Mouse (Mus musculus) layer of hippocampus, postnatal 10 days (tissue): Measurements from ENCODE around the gene Eif4h. TPM values are rescaled to one million over a fixed set of nuclear protein-coding genes. Genes with fewer than 3 reads are reported as not detected.

ENCODE experiments used
- DNase-seq, 2 experiments: peaks; one replicate each; pipeline ENCODE4 v3.0.0; 2021; ENCODE audit warnings: low spot score in 2 of 2
- total RNA-seq, 2 experiments: library from RNA; stranded (reverse); gene quantifications; 2 replicates each; pipeline ENCODE4 v1.2.3; 2021

Gene Eif4h
- total RNA-seq, 2 experiments from 2014 or later = 285 to 302 TPM

GRCm38 (mm10) chr5:134609916-134610643 is 29.2 kb downstream of the Eif4h start:
- no peak for DNase-seq

GRCm38 (mm10) chr5:134607121-134607520 is 32.2 kb downstream of the Eif4h start:
- no peak for DNase-seq

- DNase-seq = no peak
These were observed 33.0 kb downstream of the Eif4h start for GRCm38 (mm10) chr5:134606314-134606713.

GRCm38 (mm10) chr5:134604376-134604775 is 34.9 kb downstream of the Eif4h start:
- DNase-seq = no peak

GRCm38 (mm10) chr5:134597711-134598110 is 41.6 kb downstream of the Eif4h start:
- DNase-seq = no peak

GRCm38 (mm10) chr5:134593093-134593492 is 46.2 kb downstream of the Eif4h start:
- no peak for DNase-seq

GRCm38 (mm10) chr5:134592026-134592581 is 47.2 kb downstream of the Eif4h start:
- DNase-seq = no peak

GRCm38 (mm10) chr5:134589900-134590299 is 49.4 kb downstream of the Eif4h start:
- no peak for DNase-seq

GRCm38 (mm10) chr5:134584798-134585197 is 54.5 kb downstream of the Eif4h start:
- DNase-seq = no peak

- DNase-seq = no peak
These were observed 55.4 kb downstream of the Eif4h start for GRCm38 (mm10) chr5:134583884-134584213.

GRCm38 (mm10) chr5:134583006-134583883 is 56.0 kb downstream of the Eif4h start:
- DNase-seq = no peak

GRCm38 (mm10) chr5:134582221-134582907 is 56.9 kb downstream of the Eif4h start:
- DNase-seq = peak; percentile 98 to 99

GRCm38 (mm10) chr5:134581146-134581545 is 58.1 kb downstream of the Eif4h start, which contains the start of gene Rfc2:
TSS of gene Rfc2 (plus strand) at chr5:134581366.
- no peak for DNase-seq

GRCm38 (mm10) chr5:134579135-134579534 is 60.2 kb downstream of the Eif4h start:
- no peak for DNase-seq

- DNase-seq = no peak
These were observed 61.8 kb downstream of the Eif4h start for GRCm38 (mm10) chr5:134577534-134577933.

- DNase-seq = no peak
These were observed 62.6 kb downstream of the Eif4h start for GRCm38 (mm10) chr5:134576517-134577220.

GRCm38 (mm10) chr5:134575833-134576232 is 63.5 kb downstream of the Eif4h start:
- DNase-seq = no peak

GRCm38 (mm10) chr5:134572508-134573214 is 66.6 kb downstream of the Eif4h start:
- no peak for DNase-seq

GRCm38 (mm10) chr5:134571730-134572507 is 67.4 kb downstream of the Eif4h start:
- DNase-seq = peak in 1 of 2 experiments; percentile 51
